Mouse (Mus musculus) neural tube, embryonic 14.5 days (tissue): ENCODE measurements around the gene Vmn2r117. TPM values are rescaled to one million over a fixed set of nuclear protein-coding genes. Genes with fewer than 3 reads are reported as not detected.
"Not testable (repeated sequence)": the region's sequence is repeated elsewhere in the genome, so short reads cannot be mapped to it uniquely, and the experiment has no call there.

Experiments used
- ATAC-seq: fragments of 200-750 bp; cut with Nextera tagmentation; 2 replicates; pipeline ENCODE4 v1.8.0; 2017; ENCODE audit warnings: low read depth, mild to moderate bottlenecking, moderate TSS enrichment, moderate library complexity
- H3K27ac ChIP-seq: fragments of 300-500 bp; sonication (generic); 2 replicates; pipeline ENCODE4 v1.5.1; 2014; ENCODE audit warnings: low read depth, mild to moderate bottlenecking, control low read depth, low read length, moderate library complexity, mixed read lengths
- H3K27me3 ChIP-seq: fragments of 300-500 bp; sonication (generic); 2 replicates; pipeline ENCODE4 v1.6.1; 2014; ENCODE audit warnings: low read length; ENCODE audit not compliant: control insufficient read depth, insufficient read depth
- H3K36me3 ChIP-seq: fragments of 300-500 bp; sonication (generic); 2 replicates; pipeline ENCODE4 v1.6.1; 2014; ENCODE audit warnings: low read length, mixed read lengths; ENCODE audit not compliant: control insufficient read depth, insufficient read depth
- H3K4me1 ChIP-seq: fragments of 300-500 bp; sonication (generic); 2 replicates; pipeline ENCODE4 v1.6.1; 2014; ENCODE audit warnings: low read length; ENCODE audit not compliant: control insufficient read depth, insufficient read depth
- H3K4me2 ChIP-seq: fragments of 300-500 bp; sonication (generic); 2 replicates; pipeline ENCODE4 v1.6.1; 2014; ENCODE audit warnings: mild to moderate bottlenecking, low read depth, low read length, control low read depth
- H3K4me3 ChIP-seq: fragments of 300-500 bp; sonication (generic); 2 replicates; pipeline ENCODE4 v1.5.1; 2014; ENCODE audit warnings: low read depth, low read length, control low read depth, mixed read lengths
- H3K9ac ChIP-seq: fragments of 300-500 bp; sonication (generic); replicated peaks from 2 replicates; pipeline ENCODE4 v1.6.1; 2014; ENCODE audit warnings: low read depth, mild to moderate bottlenecking, control low read depth, low read length, mixed read lengths
- H3K9me3 ChIP-seq: fragments of 300-500 bp; sonication (generic); 2 replicates; pipeline ENCODE4 v1.6.1; 2016; ENCODE audit warnings: low read length; ENCODE audit not compliant: control insufficient read depth
- WGBS: fragments of 180-500 bp; shearing (Covaris S2); extraction: QIAGEN DNeasy Blood & Tissue Kit; methylation state at CpG from one replicate; pipeline ENCODE4 v1.1.7; 2014; 5-methylcytosine and 5-hydroxymethylcytosine counted together
- polyA plus RNA-seq: library from polyadenylated mRNA; unstranded; fragments of >200 nt; fragmentation: Nextera tagmentation; extraction: Ambion mirVana; gene quantifications from 2 replicates; pipeline ENCODE4 v1.2.1, GENCODE M21; 2014

Vmn2r117 gene
- polyA plus RNA-seq: not detected in 2 replicates

DNA sequence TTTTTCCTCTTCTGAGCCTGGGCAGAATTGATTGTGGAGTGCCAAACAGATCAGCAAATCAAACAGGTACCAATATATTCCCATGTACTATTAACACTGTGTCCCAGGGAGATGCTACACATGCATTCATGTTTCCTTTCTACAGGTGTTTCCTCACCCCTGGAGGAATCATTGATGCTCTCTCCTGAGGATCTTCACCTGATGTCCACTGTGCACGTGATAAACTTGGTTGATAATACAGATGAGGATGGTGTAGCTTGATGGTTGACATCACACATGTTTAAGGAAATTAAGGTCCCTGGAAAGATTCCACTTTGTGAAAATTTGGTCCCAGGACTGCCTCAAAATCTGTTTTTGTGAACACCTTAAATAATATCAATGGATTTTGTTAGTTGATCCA is at the start of gene Vmn2r117:
Vmn2r117 (minus strand) TSS at position 101 of the 400 bp plus-strand sequence.
- not testable (repeated sequence) for H3K4me2 ChIP-seq, H3K4me3 ChIP-seq, H3K9me3 ChIP-seq, ATAC-seq, H3K4me1 ChIP-seq, H3K27ac ChIP-seq, H3K27me3 ChIP-seq, H3K9ac ChIP-seq, H3K36me3 ChIP-seq
- WGBS: 59% methylated on average over 1 of the region's 1 CpGs

DNA sequence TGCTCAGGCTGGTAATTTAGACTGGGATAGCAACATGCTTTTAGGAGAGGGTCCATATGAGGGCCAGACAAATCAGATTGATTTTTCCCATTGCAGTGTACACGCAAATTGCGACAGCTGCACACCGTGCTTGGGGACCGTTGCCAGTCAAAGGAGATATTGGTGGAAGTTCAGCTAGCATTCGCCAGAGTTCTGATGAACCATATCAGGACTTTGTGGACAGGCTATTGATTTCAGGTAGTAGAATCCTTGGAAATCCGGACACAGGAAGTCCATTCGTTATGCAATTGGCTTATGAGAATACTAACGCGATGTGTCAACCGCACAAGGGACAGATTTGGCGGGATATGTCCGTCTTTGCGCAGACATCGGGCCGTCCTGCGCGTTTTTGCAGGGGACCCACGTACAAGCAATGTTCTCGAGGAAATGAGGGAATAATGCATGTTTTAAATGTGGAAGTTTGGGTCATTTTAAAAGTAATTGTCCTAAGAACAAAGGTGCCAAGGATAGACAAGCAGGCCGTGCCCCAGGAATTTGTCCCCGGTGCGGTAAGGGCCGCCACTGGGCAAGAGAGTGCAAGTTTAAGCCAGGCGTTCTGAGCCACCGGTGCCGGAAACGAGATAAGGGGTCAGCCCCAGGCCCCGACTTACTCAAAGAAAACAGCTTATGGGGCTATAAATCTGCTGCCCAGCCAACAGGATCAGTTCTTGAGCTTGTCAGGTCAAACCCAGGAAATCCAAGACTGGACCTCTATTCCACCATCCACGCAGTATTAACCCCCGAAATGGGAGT is 43.6 kb upstream of the Vmn2r117 start:
- not testable (repeated sequence) for ATAC-seq, H3K36me3 ChIP-seq, H3K4me2 ChIP-seq, H3K9ac ChIP-seq, H3K27ac ChIP-seq, H3K27me3 ChIP-seq, H3K9me3 ChIP-seq, H3K4me3 ChIP-seq, H3K4me1 ChIP-seq
- 74% methylated on average over 30 of the region's 30 CpGs for WGBS

DNA sequence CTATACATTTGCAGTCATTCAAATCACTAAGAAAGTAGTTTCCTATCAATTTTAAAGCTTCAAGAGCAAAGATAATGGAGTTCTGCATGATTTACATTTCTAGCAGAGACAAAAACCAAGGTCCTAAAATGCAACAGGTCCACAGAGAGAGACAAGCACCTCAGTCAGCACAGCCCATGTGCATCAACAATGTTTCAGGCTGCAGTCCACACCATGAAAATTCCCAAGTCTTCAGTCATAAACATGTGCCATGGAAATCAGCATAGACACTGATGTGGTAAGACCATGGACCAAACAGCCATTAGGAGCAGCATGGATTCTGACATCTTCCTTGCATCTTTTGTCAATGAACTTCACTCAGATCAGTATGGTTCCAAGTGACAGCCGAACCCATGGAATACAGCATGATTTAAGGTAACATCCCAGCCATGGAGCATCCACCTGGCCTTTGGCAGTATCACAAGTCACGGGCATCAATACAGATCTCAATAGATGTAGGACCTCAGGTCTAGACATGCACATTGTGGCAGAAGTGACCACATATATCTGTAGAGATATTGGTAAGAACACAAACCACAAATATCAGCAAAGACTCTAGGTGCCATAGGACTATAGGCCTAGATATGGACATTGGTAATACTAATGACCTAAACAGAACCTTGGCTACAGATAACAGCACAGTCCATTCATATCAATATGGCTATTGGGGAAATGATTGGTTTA is 39.4 kb upstream of the Vmn2r117 start:
- Histone ChIP-seq H3K27ac (no peak overlapping the region), H3K36me3 (no peaks in the 10 kb centered on the region), H3K4me1 (no peaks in the 10 kb centered on the region), H3K4me3 (no peak overlapping the region), H3K9me3 (peaks cover 5% of the 10 kb centered on the region; the same call in 1 of the 2 replicates), H3K4me2 (no peak overlapping the region), H3K27me3 (no peaks in the 10 kb centered on the region), H3K9ac (no peak overlapping the region)
- 71% methylated on average over 2 of the region's 2 CpGs for WGBS
- no peak for ATAC-seq

DNA sequence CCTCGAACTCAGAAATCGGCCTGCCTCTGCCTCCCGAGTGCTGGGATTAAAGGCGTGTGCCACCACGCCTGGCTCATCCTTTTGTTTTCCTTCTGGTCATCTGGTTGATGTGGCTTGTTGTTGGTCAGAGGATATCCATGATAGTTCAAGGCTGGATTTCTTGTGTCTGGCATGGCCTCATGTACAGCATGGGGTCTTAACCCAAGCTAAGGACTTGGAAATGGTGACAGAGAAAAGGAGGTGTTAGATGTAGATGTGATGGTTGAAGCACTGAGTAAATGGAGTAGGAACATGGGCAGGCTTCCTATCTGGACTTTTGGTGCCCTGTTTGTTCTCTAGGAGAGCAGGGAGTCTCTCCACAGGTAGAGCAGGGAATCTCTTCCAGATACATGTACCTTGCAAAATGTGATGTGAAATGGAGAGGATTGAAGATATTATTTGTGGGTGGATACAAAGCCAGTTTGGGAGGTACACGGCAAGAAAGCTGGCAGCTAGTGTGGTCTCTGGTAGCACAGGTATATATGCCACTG is 46.3 kb downstream of the Vmn2r117 start:
- Histone ChIP-seq H3K27ac (no peak overlapping the region), H3K36me3 (no peaks in the 10 kb centered on the region), H3K4me2 (no peak overlapping the region), H3K9me3 (peaks cover 9% of the 10 kb centered on the region), H3K4me1 (no peaks in the 10 kb centered on the region), H3K9ac (no peak overlapping the region), H3K4me3 (no peak overlapping the region), H3K27me3 (no peaks in the 10 kb centered on the region)
- no peak for ATAC-seq
- WGBS: 81% methylated on average over 6 of the region's 6 CpGs

Other genes with a start within 250 kb of the Vmn2r117 start
- gene Vmn2r114, start 167.2 kb downstream of the Vmn2r117 start, polyA plus RNA-seq: not detected in 2 replicates
- gene Vmn2r115, start 136.0 kb downstream of the Vmn2r117 start, polyA plus RNA-seq: not detected in 2 replicates
- gene Vmn2r116, start 95.1 kb downstream of the Vmn2r117 start, polyA plus RNA-seq: not detected in 2 replicates
- 16.9 and 19.8 TPM in 2 replicates for gene Zfp213, start 84.5 kb upstream of the Vmn2r117 start, polyA plus RNA-seq
- 26.6 TPM in 2 replicates for gene Zfp13, start 119.8 kb upstream of the Vmn2r117 start, polyA plus RNA-seq
- gene Zscan10, start 121.2 kb upstream of the Vmn2r117 start, polyA plus RNA-seq: not detected in 2 replicates
- gene Mmp25, start 165.6 kb upstream of the Vmn2r117 start, polyA plus RNA-seq: 0.80 and 2.3 TPM in 2 replicates
- gene Bicdl2, start 180.8 kb upstream of the Vmn2r117 start, polyA plus RNA-seq: 0.29 TPM in 1 of 2 replicates, not detected in the other
- 132 and 147 TPM in 2 replicates for gene Hcfc1r1, start 193.9 kb upstream of the Vmn2r117 start, polyA plus RNA-seq
- gene Thoc6, start 194.2 kb upstream of the Vmn2r117 start, polyA plus RNA-seq: 42.1 and 43.0 TPM in 2 replicates
- gene Tnfrsf12a, start 197.8 kb upstream of the Vmn2r117 start, polyA plus RNA-seq: 2.6 and 3.8 TPM in 2 replicates
- not detected in 2 replicates for gene Cldn6, start 199.6 kb upstream of the Vmn2r117 start, polyA plus RNA-seq
- 0.70 and 1.4 TPM in 2 replicates for gene Cldn9, start 204.3 kb upstream of the Vmn2r117 start, polyA plus RNA-seq
- gene 1520401A03Rik, start 243.1 kb upstream of the Vmn2r117 start, polyA plus RNA-seq: 0.21 and 0.52 TPM in 2 replicates
- 13.0 and 14.3 TPM in 2 replicates for gene Pkmyt1, start 246.6 kb upstream of the Vmn2r117 start, polyA plus RNA-seq